Mouse (Mus musculus): ENCODE results near the gene Fuca2. TPM values are rescaled to one million over a fixed set of nuclear protein-coding genes. Genes with fewer than 3 reads are reported as not detected.
A peak's percentile ranks its signal among the peaks of the same experiment; 100 is the strongest.

Fuca2 gene
- polyA plus RNA-seq, 1 experiment = 11.3 TPM

GRCm38 (mm10) chr10:13528155-13528554 lies 28.8 kb downstream of the Fuca2 start:
- H3K4me1 ChIP-seq (ENCODE audit: control insufficient read depth, insufficient read depth, low read length) = no peaks in the 10 kb centered on the region
- no peak for TF ChIP-seq CTCF (IDR thresholded peaks at IDR 0.05; ENCODE audit: control insufficient read depth, insufficient read depth, insufficient replicate concordance, low read depth, low read length)
- TF ChIP-seq POLR2A (IDR thresholded peaks at IDR 0.05; ENCODE audit: control insufficient read depth, low read depth, low read length) = no peak
- H3K27ac ChIP-seq (ENCODE audit: control insufficient read depth, insufficient read depth, low read depth, low read length) = no peak overlapping the region
- no peaks in the 10 kb centered on the region; the same call in 1 of the 2 replicates for H3K36me3 ChIP-seq (ENCODE audit: control insufficient read depth, insufficient read depth, low read length)
- H3K27me3 ChIP-seq (ENCODE audit: control insufficient read depth, insufficient read depth, low read length) = no peaks in the 10 kb centered on the region
- H3K4me3 ChIP-seq (ENCODE audit: control insufficient read depth, low read depth, low read length) = no peak overlapping the region

GRCm38 (mm10) chr10:13534751-13535150 lies 35.4 kb downstream of the Fuca2 start:
- Histone ChIP-seq H3K36me3 (ENCODE audit: control insufficient read depth, insufficient read depth, low read length) (no peaks in the 10 kb centered on the region; the same call in none of the 2 replicates), H3K27me3 (ENCODE audit: control insufficient read depth, insufficient read depth, low read length) (no peaks in the 10 kb centered on the region), H3K27ac (ENCODE audit: control insufficient read depth, insufficient read depth, low read depth, low read length) (no peak overlapping the region), H3K4me3 (ENCODE audit: control insufficient read depth, low read depth, low read length) (no peak overlapping the region), H3K4me1 (ENCODE audit: control insufficient read depth, insufficient read depth, low read length) (no peaks in the 10 kb centered on the region)
- TF ChIP-seq POLR2A (IDR thresholded peaks at IDR 0.05; ENCODE audit: control insufficient read depth, low read depth, low read length) = no peak
- no peak for TF ChIP-seq CTCF (IDR thresholded peaks at IDR 0.05; ENCODE audit: control insufficient read depth, insufficient read depth, insufficient replicate concordance, low read depth, low read length)

- no peaks in the 10 kb centered on the region; the same call in 1 of the 2 replicates for H3K36me3 ChIP-seq (ENCODE audit: control insufficient read depth, insufficient read depth, low read length)
- TF ChIP-seq POLR2A (IDR thresholded peaks at IDR 0.05; ENCODE audit: control insufficient read depth, low read depth, low read length) (no peak), CTCF (IDR thresholded peaks at IDR 0.05; ENCODE audit: control insufficient read depth, insufficient read depth, insufficient replicate concordance, low read depth, low read length) (no peak)
Measured at GRCm38 (mm10) chr10:13536706-13537105, 37.4 kb downstream of the Fuca2 start.

GRCm38 (mm10) chr10:13539769-13540333 lies 40.5 kb downstream of the Fuca2 start:
- Histone ChIP-seq H3K4me1 (ENCODE audit: control insufficient read depth, insufficient read depth, low read length) (no peaks in the 10 kb centered on the region), H3K4me3 (ENCODE audit: control insufficient read depth, low read depth, low read length) (no peak overlapping the region), H3K27ac (ENCODE audit: control insufficient read depth, insufficient read depth, low read depth, low read length) (no peak overlapping the region), H3K36me3 (ENCODE audit: control insufficient read depth, insufficient read depth, low read length) (no peaks in the 10 kb centered on the region; the same call in none of the 2 replicates), H3K27me3 (ENCODE audit: control insufficient read depth, insufficient read depth, low read length) (no peaks in the 10 kb centered on the region)
- no peak for TF ChIP-seq CTCF (IDR thresholded peaks at IDR 0.05; ENCODE audit: control insufficient read depth, insufficient read depth, insufficient replicate concordance, low read depth, low read length)
- no peak for TF ChIP-seq POLR2A (IDR thresholded peaks at IDR 0.05; ENCODE audit: control insufficient read depth, low read depth, low read length)

More at GRCm38 (mm10) chr10:13536706-13537105, 37.4 kb downstream of the Fuca2 start:
- Histone ChIP-seq H3K4me1 (ENCODE audit: control insufficient read depth, insufficient read depth, low read length) (no peaks in the 10 kb centered on the region), H3K27ac (ENCODE audit: control insufficient read depth, insufficient read depth, low read depth, low read length) (no peak overlapping the region), H3K27me3 (ENCODE audit: control insufficient read depth, insufficient read depth, low read length) (no peaks in the 10 kb centered on the region), H3K4me3 (ENCODE audit: control insufficient read depth, low read depth, low read length) (no peak overlapping the region)

- Histone ChIP-seq H3K4me1 (ENCODE audit: control insufficient read depth, insufficient read depth, low read length) (no peaks in the 10 kb centered on the region), H3K4me3 (ENCODE audit: control insufficient read depth, low read depth, low read length) (no peak overlapping the region), H3K27me3 (ENCODE audit: control insufficient read depth, insufficient read depth, low read length) (no peaks in the 10 kb centered on the region), H3K27ac (ENCODE audit: control insufficient read depth, insufficient read depth, low read depth, low read length) (no peak overlapping the region), H3K36me3 (ENCODE audit: control insufficient read depth, insufficient read depth, low read length) (peaks cover 2% of the 10 kb centered on the region)
- TF ChIP-seq POLR2A (IDR thresholded peaks at IDR 0.05; ENCODE audit: control insufficient read depth, low read depth, low read length) (no peak), CTCF (IDR thresholded peaks at IDR 0.05; ENCODE audit: control insufficient read depth, insufficient read depth, insufficient replicate concordance, low read depth, low read length) (no peak)
Measured at GRCm38 (mm10) chr10:13541721-13542120, 42.4 kb downstream of the Fuca2 start.

- Histone ChIP-seq H3K4me1 (ENCODE audit: control insufficient read depth, insufficient read depth, low read length) (no peaks in the 10 kb centered on the region), H3K36me3 (ENCODE audit: control insufficient read depth, insufficient read depth, low read length) (no peaks in the 10 kb centered on the region), H3K4me3 (ENCODE audit: control insufficient read depth, low read depth, low read length) (peak within 1 kb of the TSS; percentile 98), H3K27ac (ENCODE audit: control insufficient read depth, insufficient read depth, low read depth, low read length) (peak within 1 kb of the TSS; percentile 91), H3K27me3 (ENCODE audit: control insufficient read depth, insufficient read depth, low read length) (no peaks in the 10 kb centered on the region)
- TF ChIP-seq POLR2A (IDR thresholded peaks at IDR 0.05; ENCODE audit: control insufficient read depth, low read depth, low read length) (peak; percentile 80), CTCF (IDR thresholded peaks at IDR 0.05; ENCODE audit: control insufficient read depth, insufficient read depth, insufficient replicate concordance, low read depth, low read length) (no peak)
Measured at GRCm38 (mm10) chr10:13552646-13553497, 53.5 kb downstream of the Fuca2 start, which contains the start of the genes Adat2 and Pex3. Gene Adat2 (plus strand): TSS chr10:13552894. Gene Pex3 (minus strand): TSS chr10:13553142.

GRCm38 (mm10) chr10:13553498-13553985 lies 54.2 kb downstream of the Fuca2 start:
- Histone ChIP-seq H3K27me3 (ENCODE audit: control insufficient read depth, insufficient read depth, low read length) (no peaks in the 10 kb centered on the region), H3K4me1 (ENCODE audit: control insufficient read depth, insufficient read depth, low read length) (no peaks in the 10 kb centered on the region), H3K27ac (ENCODE audit: control insufficient read depth, insufficient read depth, low read depth, low read length) (no peak overlapping the region), H3K4me3 (ENCODE audit: control insufficient read depth, low read depth, low read length) (peak overlapping the region; percentile 98), H3K36me3 (ENCODE audit: control insufficient read depth, insufficient read depth, low read length) (no peaks in the 10 kb centered on the region)
- TF ChIP-seq POLR2A (IDR thresholded peaks at IDR 0.05; ENCODE audit: control insufficient read depth, low read depth, low read length) (no peak), CTCF (IDR thresholded peaks at IDR 0.05; ENCODE audit: control insufficient read depth, insufficient read depth, insufficient replicate concordance, low read depth, low read length) (no peak)
